Mouse (Mus musculus) layer of hippocampus, adult 18-20 months (tissue): ENCODE measurements around the gene Ctdspl. TPM values are rescaled to one million over a fixed set of nuclear protein-coding genes. Genes with fewer than 3 reads are reported as not detected.

Experiments used
- DNase-seq, 2 experiments: peaks; one replicate each; pipeline ENCODE4 v3.0.0; 2022; ENCODE audit warnings: low spot score in 2 of 2
- long read RNA-seq: library from polyadenylated mRNA; stranded (forward); transcript quantifications from one replicate; pipeline ENCODE4 v2.0.0, GENCODE M21; 2021
- total RNA-seq, 2 experiments: library from RNA; stranded (reverse); gene quantifications; 2 replicates each; pipeline ENCODE4 v1.2.3; 2021

Gene Ctdspl
- total RNA-seq: 10 to 100 TPM; 25.1 to 27.1 TPM
- long read RNA-seq, full-length matches to known transcripts: 12 of 26 reads
- long read RNA-seq, partial matches to known transcripts: 4 of 26 reads
- long read RNA-seq, other reads (novel, unspliced or antisense): 10 of 26 reads

DNA sequence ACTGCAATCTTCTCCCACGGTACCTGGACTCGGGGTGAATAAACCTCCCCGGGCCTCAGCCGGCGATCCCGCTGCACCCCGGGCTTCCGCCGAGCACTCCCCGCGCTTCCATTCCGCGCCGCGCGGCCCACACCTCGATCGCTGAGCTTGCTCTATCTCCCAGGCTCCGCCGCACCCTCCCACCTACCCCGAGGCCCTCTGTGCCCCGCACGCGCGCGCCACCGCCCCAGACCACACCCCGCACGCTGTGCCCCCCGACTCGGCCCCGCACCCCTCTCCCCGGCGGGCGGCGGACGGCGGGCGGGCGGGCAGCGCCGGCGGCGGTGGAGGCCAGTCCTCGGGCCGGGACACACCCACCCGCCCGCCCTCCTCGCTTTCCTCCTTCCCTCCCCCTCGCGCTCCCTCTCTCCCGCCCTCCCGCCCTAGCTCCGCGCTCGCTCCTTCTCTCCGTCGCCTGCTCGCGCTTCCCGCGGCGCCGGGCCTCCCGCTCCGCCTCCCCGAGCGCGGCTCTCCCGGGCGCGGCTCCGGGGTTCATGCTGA is at the start of gene Ctdspl:
Gene Ctdspl (plus strand): TSS at position 343 of the 540 bp plus-strand sequence.
- peak; percentile 64 to 71 for DNase-seq

DNA sequence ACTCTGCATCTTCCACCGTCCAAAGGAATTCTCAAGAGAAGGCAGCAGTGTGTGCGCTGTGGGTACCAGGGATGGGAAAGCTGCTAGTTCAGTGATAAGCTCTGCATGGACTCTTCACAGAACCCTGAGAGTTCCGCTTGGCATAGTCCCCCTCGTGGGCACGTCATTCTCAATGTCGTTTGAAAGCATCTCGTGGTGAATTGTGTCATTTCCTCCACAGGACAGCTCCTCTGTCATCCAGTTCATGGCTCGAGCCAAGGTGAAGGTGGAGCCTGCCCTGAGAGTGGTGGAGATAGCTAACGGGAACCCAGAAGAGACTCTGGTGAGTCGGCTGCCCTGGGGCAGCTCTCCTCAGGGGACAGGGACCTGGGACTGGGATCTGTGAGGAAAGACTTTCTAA is 49.4 kb upstream of the Ctdspl start:
- no peak for DNase-seq

DNA sequence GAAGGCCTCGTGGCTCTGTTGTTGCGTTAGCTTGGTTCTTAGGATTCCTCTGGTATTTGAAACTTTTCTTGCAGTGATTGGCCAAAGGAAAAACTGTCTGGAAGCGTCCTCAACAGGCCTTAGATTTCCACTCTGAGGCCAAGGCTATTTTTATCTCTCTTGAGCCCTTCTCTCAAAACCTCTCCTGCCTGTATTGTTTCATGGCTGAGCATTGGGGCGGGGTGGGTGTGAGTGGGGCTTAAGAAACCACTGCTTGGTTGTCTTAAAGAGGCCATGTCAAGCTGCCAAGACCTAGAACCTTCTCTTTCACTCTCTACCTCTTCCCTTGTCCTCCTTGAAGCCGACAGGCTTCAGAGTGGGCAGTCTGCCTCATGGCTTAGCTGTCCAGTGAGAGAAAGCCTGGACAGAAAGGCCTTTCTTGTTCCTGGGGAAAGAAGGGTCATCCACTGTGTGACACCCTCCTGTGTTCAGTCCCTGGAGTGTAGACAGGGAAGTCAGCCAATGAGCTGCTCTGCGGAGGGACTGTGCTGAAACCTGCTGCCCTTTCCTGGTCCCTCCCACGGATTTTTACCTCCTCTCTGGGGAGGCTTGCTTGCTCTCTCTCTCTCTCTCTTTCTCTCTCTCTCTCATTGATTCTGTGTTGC is 48.8 kb upstream of the Ctdspl start:
- no peak for DNase-seq

DNA sequence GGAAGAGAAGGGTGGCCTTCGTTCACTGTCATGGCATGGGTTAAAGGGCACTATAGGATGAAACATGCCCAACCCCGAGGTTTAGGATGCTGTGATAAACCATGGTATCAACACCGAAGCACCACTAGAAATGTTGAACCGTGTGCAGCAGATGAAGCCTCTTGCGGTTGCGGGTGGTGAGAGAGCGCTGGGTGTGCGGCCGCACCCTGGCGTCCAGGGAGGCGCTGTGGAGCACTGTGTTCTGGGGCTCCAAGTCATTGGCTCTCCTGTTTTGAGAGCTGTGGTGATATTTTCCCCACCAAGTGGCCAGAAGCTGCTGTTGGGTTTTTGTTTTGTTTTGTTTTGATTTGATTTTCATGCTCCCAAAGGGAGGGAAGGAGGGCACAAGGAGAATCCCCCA is 47.7 kb upstream of the Ctdspl start:
- no peak for DNase-seq

DNA sequence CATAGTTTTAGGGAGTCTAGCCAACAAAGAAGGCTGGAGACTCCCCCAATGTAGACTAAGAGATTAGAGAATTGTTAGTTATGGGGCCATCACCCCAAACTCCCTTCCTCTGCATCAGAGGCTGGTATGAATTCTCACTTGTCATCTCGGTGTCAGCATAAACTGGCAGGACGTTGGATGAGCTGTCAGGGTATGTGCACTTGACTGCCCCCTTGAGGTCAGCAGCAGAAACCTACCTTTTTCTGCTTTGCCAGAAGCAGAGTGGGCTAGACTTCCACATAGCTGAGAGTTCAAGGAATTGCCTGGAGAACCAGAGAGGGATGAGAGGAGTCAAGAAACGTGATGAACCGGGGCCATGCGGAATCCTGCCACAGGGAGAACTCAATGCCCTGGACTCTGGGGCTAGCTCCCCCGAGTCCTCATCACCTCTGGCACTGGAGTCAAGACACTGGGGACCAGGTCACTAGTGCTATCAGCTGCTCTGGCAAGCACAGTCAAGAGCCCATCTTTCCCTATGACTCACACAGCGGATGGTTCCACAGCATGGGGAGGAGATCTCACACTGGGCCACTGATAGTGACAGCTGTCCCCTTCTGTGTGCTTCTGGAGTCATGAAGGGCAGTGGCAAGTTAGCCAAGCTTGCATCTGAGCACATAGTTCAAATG is 44.8 kb upstream of the Ctdspl start:
- no peak for DNase-seq

DNA sequence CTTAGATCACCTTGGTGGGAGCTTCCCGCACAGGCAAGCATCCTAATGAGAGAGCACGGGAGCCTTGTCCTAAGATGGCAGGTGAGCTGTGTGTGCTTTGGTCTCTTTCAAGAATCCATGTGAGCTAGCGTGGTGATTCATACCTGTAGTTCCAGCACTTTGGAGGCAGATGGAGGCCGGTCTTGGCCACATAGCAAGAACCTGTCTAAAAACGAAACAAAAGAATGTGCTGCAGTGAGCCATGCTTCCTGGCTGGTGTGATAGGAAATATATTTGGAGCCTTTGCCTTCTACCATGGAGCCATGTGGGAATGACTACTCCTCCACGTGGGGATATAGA is 44.3 kb upstream of the Ctdspl start:
- DNase-seq: no peak

DNA sequence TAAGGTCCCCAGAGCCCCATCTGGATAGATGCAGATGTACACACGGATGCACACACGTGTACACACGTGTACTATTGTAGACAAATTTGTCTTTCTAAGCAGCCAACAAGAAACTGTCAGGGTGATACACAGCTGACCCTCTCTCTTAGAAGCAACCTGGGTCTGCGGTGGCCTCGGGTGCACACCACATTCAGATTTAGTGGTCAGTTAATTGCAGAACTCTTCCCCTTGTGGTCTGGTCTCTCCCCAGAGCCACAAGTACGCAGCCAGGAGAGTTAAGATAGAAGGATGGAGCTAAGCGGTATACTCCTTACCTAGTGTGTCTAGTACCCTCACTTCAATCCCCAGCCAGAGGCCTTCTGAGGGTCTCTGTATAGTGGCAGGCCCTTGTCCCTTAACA is 43.1 kb upstream of the Ctdspl start:
- DNase-seq: no peak

DNA sequence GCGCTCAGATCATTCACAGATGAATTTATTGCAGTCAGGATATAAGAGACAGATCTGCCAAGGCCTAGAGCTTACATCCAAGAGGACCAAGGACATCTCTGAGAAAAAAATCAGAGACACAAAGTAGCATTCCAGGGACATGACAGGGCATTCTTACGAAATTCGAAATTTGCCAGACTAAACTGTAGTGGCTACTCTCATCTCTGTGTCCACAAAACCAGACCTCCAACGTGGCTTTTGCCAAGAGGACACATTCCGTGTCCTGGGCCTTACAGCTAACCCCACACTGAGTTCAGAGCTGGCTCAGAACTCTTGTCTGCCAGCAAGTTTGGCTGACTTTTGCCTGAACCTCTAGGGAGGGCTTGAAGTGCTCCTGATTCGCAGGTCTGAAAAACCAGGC is 40.5 kb upstream of the Ctdspl start:
- DNase-seq: no peak

DNA sequence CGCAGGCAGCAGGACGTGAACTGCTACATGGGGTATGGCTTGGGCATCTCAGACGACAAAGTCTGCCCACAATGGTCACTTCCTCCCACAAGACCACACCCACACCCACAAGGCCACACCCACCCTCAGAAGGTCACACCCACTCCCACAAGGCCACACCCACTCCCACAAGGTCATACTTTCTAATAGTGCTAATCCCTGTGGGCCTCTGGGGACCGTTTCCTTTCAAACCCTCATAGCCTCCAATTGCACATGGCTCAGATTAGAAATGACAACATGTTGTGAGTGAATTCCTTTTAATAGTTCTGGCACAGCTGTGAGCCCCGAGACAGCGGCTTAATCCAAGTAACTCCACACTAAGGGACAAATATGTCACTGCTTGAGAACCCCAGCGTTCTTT is 39.1 kb upstream of the Ctdspl start:
- DNase-seq: no peak

DNA sequence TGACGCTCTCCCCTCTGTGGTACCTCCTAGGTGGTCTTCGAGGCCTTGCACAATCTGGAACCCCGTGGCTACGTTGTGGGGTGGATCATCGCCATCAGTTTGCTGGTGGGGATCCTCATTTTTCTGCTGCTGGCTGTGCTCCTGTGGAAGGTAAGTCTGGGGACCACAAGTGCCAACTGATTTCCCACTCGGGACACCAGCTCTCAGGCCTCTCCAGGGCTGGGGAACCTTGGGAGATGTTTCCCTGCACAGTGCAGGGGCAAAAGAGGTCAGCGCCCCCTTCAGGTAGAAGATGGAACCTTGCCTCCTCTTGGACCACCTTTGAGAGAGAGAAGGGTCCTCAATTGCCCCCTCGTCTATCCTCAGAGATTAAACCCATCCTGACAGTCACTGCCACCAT is 38.5 kb upstream of the Ctdspl start:
- DNase-seq: no peak

DNA sequence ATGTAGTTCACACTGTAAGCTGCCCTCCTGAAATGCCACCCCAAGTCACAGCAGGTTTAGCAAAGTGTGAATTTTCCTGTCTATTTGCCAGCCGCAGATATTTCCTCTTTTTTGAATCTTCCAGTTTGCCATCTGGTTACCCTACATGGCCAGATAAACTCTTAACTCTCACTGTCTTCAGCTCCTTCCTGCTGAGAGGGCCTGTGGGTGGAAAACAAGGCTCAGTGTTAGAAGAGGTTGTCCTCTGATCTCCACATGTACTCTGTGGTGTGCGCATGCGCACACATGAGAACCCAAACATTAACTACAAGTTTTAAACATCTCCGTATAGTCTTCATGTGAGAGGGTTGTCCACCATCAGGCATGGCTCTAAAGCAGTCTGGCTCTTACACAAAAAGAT is 36.1 kb upstream of the Ctdspl start:
- no peak for DNase-seq

DNA sequence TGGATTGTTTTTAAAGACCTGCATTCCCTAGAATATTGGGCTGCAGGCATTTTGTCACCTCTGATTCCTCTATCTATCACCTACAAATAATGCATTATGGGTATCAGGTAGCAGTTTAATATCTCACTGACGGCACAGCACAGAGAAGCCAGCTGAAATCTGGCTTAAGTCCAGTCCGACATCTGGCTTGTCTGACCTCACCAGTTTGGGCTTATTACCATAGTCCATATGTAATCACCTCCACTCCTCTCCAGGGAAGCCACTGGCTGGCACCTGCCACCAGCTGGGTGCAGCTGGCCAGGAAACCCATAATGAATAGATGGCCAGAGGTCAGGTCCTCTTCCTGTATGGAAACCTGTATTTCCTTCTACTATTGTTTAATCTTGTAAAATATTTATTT is 35.6 kb upstream of the Ctdspl start:
- no peak for DNase-seq

DNA sequence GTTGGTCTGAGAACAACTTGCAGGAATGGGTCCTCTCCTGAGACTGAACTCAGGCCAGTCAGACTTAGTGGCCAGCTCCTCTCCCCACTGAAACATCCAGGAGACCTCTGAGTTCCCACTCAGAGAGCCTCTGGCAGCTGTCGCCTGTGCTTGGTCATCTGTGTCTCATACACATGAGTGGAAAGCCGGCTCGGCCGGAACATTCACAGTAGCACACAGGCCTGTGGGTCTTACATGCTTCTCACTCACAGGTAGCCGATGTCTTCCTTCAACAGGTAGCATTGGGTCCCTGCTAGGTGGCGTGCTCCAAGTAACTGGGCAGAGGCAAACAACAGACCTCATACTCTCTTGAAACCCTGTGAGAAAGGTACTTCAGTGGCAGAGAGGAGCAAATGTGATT is 35.2 kb upstream of the Ctdspl start:
- no peak for DNase-seq

DNA sequence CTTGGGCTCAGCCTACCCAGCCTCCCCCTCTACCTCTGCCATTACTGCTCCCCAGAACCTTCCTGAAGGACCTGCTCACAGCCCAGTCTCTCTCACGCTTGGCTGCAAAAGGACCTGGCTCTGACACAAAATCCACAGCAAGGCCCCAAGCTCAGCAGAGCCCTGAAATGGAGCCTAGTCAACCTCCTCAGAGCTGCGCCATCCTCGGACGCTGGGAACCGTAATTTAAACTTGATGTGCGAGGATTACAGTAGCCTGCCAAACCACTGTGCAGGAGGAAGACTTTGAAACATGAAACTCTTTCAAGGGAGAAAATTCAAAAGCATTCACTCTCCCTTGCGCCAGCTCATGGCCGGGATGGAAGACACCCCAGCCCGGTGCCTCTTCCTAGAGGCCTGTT is 34.7 kb upstream of the Ctdspl start:
- DNase-seq: no peak

DNA sequence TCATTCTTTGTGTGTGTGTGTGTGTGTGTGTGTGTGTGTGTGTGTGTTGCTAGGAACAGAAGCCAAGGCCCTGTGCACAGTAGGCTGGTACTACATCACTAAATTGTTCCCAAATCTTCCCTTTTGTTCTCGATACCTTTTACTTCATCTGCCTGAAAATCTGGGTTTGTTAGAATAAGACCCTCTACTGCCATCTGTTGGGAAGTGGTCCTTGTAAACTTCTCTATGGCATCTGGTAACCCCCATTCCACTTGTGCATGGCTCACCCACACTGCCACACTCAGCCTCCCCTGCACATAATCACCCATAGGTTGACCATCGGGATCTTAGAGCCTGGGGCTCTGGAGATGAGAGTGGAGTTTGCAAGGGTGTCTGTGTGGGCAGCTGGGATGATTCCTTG is 31.2 kb upstream of the Ctdspl start:
- DNase-seq: no peak

DNA sequence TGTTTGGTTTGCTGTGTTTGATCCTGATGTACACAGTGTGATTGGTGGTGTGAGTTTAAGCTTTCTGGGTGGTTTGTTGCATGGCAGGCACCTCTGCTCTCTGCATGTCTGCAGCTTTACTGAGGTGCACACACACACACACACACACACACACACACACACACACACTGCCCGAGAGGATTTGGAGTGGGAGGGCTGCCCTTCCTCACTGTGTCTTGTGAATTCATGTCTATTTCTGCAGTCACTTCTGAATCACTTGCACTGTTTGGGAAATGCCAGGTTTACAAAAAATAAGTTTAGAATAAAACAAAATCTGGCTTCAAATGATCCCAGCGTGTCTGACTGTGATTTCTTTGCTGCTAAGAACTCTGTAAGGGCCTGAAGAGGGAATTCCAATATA is 25.6 kb upstream of the Ctdspl start:
- no peak for DNase-seq

DNA sequence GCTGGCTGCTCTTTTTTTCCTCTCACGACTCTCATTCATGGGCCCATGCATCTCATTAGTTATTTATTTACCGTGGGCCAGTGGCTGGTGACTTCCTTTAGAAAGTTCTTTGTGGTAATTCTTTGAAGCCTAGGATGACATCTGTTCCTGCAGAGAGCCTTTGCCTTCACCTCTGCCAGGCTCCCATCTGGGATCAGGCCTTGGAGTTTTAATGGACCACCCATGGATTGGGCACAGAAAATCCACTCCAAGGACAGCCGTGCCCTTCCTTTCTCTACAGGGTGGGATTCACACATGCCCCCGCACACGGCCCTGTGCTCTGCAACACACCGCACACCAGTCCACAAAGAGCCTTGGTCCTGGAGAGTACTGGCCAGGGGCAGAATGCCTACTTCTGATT is 24.3 kb upstream of the Ctdspl start:
- DNase-seq: no peak

DNA sequence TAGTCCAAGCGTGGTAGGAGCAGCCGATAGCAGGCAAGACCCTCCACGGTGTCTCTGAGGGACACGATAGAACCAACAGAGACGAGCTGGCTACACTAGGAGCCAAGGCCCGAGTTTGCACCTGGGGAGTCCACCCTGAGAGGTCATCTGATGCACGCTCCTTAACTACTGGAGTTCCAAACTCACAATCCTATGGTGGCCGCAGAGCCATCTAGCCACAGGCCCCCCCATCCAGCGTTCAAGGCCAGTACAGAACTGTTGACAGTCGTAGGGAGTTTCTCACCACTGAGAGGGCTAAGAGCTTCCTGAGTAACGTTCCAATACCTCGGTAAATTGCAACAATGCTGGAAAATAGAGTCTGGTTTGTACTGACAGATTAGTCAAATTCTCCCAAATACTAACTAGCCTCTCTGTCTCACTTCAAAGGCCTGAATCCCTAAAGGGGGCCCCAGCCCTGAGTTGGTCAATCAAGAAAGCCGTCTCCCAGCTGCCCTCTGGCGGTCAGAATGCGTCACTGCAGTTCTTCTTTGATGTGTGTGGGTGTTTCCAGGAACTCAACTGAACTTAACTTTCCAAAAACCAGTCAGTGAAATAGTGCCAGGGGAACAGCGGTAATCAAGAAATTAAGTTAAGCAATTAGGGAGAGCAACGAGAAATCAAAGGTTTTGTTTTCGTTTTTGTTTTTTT is 18.2 kb upstream of the Ctdspl start:
- DNase-seq: peak; percentile 69 to 89

DNA sequence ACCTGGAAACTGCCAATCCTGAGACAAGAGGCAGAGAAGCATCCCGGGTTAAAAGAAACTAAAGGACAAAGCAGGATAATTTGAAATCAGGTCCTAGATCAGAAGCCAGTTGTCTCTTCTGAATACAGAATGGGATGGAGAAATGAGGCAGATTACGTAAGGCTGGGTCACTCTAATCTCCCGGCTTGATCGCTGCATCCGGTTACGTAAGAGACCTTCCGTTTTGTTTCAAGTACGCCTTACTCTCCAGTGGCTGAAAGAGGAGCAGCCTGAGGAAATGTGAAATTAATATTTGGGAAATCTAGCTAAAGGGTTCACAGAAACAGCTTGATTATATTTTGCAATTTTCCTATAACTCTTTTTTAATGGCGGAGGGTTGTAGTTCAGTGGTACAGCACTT is 13.2 kb upstream of the Ctdspl start:
- DNase-seq: no peak

DNA sequence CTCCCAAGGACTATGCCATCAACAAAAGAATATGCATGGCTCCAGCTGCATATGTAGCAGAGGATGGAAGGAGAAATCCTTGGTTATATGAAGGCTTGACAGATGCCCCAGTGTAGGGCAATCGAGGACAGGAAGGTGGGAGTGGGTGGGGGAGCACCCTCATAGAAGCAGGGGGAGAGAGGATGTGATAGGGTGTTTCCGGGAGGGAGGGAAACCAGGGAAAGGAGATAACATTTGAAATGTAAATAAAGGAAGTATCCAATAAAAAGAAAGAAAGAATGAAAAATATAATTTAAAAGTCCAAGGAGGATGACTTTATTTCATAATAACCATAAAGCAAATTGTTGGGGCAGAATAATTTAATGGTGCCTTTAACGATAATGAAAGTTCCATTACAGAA is 12.6 kb upstream of the Ctdspl start:
- no peak for DNase-seq

DNA sequence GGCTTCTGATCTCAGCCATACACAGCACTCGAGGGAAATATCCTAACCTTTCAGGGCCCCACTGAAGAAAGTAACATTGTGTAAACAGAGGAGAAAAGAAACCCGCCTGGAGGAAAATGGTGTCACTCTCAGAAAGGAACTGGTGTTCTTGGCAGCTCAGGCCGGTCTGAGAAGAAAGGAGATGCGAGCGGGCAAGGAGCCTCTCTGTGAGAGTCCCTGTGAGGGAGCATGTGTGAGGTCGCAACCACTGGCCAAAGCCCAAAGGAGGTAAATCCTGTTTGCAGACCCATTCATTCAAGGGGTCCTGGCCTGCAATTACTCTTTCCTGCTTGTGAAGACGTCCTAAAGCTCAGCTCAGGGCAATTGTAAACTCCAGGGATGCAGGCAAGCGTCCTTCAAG is 11.7 kb upstream of the Ctdspl start:
- DNase-seq: no peak

DNA sequence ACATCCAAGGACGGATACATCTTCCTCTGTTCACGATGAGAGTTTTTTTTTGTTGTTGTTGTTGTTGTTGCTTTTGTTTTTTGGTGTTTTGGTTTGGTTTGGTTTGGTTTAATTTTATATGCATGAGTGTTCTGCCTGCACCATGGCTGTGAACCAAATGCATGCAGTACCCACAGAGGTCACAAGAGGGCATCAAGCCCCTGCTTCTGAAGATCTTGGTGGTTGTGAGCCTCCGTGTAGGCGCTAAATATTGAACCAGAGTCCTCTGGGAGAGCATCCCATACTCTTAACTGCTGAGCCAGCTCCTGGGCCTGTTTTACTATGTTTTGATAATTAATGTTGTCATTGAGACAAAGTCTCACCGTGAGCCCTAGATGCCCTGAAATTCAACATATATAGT is 11.0 kb upstream of the Ctdspl start:
- DNase-seq: peak in 1 of 2 experiments; percentile 43
